Mouse (Mus musculus): ENCODE results near the gene Arhgef38. TPM values are rescaled to one million over a fixed set of nuclear protein-coding genes. Genes with fewer than 3 reads are reported as not detected.
A peak's percentile ranks its signal among the peaks of the same experiment; 100 is the strongest.

Gene Arhgef38
- not detected for total RNA-seq (2022)

DNA sequence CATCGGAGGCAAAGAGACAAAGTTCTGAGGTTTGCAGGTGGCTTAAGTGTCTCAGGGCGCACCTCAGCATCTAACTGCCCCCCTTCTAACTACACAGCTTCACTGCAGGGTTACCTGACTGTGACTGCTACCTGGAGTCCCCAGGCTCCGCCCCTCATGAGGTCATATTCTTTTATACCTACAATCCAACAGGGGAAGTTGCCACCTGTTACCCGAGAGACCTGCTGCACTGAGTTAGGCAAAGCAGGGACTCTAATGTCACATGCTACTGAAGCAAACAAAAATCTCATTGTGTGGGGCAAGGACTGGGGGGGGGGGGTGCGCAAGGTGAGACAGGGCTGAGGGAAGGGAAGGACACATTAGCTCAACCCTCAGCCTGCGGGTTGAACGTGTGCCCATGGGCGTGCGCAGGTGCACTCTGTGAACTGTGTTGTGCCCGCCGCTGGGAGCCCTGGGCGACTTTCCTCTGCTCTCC is at the start of gene Arhgef38:
Gene Arhgef38 (minus strand): TSS at position 129 of the 475 bp plus-strand sequence.
- DNase-seq = no peak

DNA sequence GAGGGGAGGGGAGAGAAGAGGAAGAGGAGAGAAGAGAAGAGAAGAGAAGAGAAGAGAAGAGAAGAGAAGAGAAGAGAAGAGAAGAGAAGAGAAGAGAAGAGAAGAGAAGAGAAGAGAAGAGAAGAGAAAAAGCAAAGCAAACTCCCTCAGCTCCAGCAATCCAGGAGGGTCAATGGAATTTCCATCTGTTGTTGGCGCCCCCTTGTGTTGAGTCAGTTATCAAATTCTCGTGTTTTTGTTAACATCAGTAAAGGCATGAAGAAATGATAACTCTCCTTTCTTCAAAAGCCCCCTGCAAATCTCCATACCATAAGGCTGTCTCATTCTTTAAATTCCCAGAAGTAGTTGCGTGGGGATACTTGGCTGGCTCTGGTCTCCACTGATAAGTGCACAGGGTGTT is 37.1 kb upstream of the Arhgef38 start:
- DNase-seq = peak; percentile 29

DNA sequence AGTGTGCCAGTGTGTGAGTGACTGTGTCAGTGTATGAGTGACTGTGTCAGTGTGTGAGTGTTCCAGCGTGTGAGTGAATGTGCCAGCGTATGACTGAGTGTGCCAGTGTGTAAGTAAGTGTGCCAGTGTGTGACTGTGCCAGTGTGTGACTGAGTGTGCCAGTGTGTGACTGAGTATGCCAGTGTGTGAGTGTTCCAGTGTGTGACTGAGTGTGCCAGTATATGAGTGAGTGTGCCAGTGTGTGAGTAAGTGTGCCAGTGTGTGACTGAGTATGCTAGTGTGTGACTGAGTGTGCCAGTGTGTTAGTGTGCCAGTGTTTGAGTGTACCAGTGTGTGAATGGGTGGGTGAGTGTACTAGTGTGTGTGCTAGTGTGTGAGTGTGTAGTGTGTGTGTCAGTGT is 24.1 kb upstream of the Arhgef38 start:
- DNase-seq = no peak

GRCm38 (mm10) chr3:133255842-133256241 is 21.1 kb upstream of the Arhgef38 start:
- no peak for DNase-seq

- DNase-seq = no peak
Measured at GRCm38 (mm10) chr3:133244027-133244426, 9.3 kb upstream of the Arhgef38 start.

DNA sequence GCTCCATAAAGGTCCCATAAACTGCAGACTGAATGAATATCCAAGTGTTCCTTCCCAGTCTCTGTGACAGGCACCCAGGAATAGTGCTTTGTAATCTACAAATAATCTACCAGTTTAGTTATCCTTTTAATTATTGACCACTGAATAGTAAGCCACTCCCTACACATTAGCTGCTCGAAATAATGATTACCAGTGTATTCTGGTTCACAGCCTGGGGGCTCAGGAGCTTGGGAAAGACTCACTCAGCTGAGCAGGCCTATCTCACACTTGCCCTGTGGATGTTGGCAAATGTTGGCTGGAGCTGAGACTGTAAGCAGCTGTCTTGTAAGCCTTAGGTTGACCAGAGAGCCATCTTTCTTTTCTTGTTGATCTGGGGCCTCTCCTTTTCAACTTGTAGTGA is 7.2 kb upstream of the Arhgef38 start:
- DNase-seq = no peak

GRCm38 (mm10) chr3:133233993-133234392 is 756 bp downstream of the Arhgef38 start:
- DNase-seq = no peak

- no peak for DNase-seq
Measured at GRCm38 (mm10) chr3:133230427-133230826, 4.3 kb downstream of the Arhgef38 start.

- no peak for DNase-seq
Measured at GRCm38 (mm10) chr3:133229594-133229993, 5.2 kb downstream of the Arhgef38 start.

DNA sequence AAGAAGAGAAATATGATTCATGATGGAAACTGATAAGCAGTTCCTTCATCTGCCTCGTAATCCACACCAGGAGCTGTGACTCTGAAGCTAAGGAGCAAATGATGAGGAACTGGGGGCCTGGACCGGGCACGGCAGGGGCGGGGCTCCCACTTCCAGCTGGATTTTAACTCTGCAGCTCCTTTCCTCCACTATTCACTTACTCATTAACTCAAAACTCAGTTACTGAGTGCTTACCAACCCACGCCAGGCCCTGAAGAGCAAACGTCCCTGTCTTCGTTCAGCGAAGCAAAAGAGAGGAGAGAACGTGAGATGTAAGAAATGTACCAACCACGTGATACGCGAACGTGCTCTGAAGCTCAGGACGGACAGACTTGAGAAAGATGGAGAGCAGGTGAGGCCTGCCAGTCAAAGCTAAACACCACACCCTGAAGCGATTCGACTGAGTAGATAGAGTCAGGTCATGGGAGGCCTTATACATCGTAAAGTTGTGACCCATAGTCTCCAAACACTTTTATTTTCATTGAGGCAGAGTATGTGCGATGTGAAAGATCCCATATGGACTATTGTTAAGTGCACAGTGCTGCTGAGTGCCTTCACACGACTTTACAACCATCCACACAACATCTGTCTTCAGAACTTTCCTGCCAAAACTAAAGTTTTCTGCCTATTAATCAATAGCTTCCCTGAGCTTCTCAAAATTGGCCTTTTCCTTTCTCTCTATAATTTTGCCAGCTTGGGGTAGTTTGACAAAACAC is 7.3 kb downstream of the Arhgef38 start:
- no peak for DNase-seq

GRCm38 (mm10) chr3:133218501-133218900 is 16.2 kb downstream of the Arhgef38 start:
- no peak for DNase-seq

DNA sequence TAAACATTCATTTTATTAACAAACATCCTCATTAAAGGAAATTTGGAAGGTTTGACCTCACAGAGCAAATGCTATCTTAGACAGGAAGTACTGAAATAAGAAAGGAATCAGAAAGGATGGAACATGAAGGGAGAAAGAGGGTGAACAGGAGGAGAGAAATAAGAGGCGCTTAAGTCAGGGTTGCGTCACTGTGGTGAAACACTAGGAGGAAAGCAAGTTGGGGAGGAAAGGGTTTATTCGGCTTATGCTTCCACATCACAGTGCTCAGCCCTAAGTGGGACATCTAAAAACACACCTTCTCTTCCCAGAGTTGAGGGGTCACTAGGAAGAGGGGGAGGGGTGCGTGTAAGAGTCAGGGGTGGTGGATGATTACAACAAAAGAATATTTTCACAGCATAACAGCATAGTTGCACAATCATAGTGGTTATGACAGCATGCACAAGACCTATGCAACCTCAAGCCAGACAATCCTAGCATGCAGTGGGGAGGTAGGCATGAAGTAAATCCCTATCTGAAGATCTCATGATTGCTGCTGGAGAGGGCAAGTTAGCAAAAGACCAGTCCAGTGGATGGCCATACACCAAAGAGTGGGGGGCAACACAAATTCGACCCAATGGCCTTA is 19.4 kb downstream of the Arhgef38 start:
- no peak for DNase-seq

DNA sequence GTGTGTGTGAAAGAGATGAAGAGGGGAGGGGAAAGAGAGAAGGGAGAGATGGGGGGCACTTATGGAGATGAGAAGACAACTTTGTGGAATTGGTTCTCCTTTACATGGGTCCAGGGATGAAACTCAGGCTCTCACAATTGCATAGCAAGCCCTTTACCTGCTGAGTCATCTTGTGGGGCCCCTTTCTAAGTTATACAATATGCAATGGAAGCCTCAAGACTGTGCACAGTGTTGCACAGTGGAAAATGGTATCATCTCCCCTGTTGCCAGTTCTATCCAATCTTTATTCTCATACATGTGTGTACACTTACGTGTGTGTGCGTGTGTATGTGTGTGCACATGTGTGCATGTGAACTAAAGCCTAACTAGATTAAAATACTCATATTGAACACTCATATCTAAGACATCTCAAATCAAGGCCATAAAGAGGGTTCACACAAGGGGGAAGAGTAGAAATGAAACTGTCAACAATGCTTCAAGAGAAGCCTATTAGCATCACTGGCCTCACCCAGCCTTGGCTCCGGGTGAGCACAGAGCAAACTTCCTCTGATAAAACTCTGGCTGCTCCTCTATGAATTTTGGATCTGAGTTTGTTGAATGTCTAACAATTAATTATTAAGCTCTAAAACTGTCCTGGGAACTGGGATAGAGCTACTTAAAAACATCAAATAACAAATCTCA is 21.2 kb downstream of the Arhgef38 start:
- no peak for DNase-seq

DNA sequence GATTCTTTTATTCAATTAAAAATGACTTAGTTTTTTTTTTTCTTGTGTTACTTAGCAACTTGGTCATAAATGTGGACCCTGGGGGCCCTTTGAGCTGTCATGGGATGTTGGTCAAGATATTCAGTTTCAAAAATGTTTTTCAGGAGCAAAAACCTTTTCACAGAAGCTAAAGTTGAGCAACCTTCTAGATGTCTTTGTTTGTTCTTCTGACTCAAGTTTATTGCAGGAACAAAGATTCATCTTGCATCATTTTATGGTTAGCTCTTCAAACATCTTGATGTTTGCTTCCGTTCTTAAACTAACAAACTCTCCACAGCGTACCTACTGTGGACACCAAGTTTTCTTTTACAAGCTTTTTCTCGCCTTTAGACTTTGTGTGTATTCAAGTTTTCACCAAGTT is 23.4 kb downstream of the Arhgef38 start:
- DNase-seq = no peak

GRCm38 (mm10) chr3:133203713-133204112 is 31.0 kb downstream of the Arhgef38 start:
- DNase-seq = no peak

- DNase-seq = no peak
Measured at GRCm38 (mm10) chr3:133202171-133202570, 32.6 kb downstream of the Arhgef38 start.

- no peak for DNase-seq
Measured at GRCm38 (mm10) chr3:133188930-133189329, 45.8 kb downstream of the Arhgef38 start.

DNA sequence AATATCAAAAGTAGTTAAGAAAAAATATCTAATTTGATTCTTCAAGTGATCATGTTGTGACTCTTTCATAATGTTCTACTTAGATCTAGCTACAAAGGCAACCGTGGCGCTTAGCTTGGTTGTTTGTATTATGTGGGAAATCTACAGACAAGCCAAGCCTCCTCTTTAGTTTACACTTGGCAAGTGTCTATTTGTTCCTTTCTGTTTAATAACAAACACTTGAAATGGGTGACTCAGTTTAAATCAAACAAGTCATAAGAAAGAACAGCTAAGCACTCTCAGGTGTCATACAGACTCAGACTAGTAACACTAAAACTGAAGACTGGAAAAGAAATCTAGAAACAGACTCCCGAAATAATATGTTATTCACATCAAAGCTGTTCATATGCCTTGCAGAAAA is 47.2 kb downstream of the Arhgef38 start:
- DNase-seq = no peak

DNA sequence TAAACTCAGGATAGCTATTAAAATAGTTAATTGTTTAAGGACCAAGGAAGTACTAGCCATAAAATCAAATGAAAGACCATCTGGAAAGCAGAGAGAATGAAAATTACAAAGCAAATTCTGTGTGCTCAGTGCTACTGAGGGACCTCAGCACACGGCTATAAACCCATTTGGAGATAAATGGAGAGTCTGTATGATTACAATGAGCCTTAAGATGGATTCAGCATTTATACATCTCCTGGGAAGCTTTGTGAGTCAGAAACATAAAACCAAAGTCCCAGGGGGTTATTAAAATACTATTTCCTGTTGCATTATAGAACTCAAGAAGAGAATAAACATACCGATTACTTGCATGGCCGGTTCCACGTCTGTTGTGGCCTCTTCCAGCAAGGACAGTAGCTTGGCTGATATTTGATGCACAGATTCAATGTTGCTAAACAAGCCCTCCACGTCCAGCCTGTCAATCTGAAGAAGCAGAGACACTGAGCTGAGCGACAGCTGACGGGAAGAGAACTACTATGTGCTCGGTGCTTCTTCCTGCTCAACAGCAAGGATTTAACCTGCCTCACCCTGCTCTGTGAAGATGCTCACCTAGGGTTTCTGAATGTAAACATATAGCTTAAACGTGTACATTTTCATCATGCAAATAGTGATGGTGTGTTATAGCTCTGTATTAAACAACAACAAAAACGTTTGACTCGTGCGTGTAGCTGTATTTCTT is 58.6 kb downstream of the Arhgef38 start:
- DNase-seq = no peak

GRCm38 (mm10) chr3:133172291-133172690 is 62.5 kb downstream of the Arhgef38 start:
- DNase-seq = no peak

DNA sequence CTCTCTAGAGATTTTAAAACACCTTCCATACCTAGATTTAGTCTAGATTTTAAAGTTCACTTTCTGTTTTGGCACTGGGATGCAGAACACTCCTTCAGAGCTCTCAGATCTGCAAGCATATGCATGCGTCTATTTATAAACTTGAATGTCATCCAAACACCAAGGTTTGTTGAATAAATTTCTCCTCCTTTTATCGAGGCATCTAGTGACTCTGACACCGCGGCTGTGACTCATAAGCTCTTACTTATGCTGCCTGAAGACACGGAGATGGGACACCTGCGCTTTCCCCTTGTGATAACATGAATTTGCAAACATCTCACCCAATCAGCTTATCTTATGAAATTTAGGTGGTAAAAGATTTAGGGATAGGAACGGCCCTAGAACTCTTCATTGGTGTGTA is 65.0 kb downstream of the Arhgef38 start:
- no peak for DNase-seq

DNA sequence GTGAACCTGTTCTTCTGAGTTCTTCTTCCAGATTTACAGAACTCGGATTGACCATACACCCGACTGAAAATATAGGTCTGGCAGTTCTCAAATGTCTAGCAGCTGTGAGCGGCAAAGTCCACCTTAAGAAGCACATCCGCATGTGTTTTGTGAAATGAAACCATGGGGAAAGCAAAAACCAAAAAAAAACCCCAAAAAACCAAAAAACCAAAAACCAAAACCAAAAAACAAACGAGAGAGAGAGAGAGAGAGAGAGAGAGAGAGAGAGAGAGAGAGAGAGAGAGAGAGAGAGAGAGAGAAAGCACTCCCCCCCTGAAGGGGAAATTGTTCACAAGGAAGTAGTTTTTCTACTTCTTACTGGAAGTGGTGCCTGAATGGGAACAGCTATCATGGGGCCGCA is 67.2 kb downstream of the Arhgef38 start:
- no peak for DNase-seq

DNA sequence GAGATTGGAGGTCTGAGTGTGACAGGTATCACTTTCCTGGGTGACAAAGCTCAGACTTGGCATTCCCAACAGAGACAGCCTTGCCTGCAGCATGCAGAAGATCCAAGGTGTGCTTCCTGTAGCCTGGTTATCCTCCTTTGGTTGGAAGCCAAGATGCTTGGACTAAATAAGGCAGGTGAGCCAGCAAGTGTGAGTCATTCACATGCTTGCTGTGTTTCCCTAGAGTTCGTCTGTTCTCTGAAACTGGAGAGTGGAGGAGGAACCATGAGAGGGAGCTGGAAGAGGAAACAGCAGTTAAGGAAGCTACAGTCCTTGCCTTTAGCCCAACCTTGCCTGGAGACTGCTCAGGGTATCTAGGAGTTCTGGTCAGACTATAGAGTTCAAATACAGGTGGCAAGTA is 69.6 kb downstream of the Arhgef38 start:
- no peak for DNase-seq
